Mouse (Mus musculus) kidney, postnatal 14 days (tissue): ENCODE data around the gene Mzf1.

Experiments
- DNase-seq: peaks from one replicate; pipeline ENCODE4 v3.0.0; 2022; ENCODE audit warnings: mixed read lengths

Gene Mzf1

GRCm38 (mm10) chr7:13034148-13034977 lies 20.2 kb downstream of the Mzf1 start, which contains the start of gene Chmp2a:
Chmp2a (minus strand) TSS chr7:13034807.
- peak; percentile 98 for DNase-seq

DNA sequence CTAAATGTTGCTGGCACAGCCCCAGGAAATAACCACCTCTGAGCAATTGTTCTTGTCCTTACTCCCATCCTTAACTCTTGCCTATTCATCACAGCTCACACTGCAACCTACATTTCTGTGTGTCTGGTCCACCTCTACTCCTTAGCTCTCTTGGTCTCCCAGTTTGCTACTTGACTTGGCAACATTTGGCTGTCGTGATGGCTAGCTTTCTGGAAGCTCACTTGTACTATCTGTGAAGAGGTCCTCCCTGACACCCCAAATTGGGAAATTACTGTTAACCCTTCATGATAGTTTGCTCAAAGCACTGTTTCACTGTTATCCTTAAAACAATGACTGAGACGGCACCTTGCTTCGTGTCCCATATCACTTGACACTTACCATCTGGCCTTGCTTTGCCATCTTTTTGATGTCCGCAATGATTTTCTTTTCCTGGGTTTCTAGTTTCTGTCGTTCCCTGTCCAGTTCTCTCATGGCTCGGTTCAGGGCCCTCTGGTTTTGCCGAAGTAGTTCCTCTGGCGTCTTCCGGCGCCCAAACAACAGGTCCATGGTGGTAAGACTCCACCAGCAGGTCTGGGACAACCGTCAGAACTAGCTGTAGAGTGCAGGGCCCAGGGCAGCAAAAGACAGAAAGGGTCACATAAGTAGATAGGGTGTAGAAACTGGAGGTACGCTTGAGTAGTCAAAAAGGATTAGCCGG lies 21.0 kb downstream of the Mzf1 start:
- no peak for DNase-seq

- DNase-seq = no peak
Observed at GRCm38 (mm10) chr7:13032541-13032940, 22.0 kb downstream of the Mzf1 start.

- DNase-seq = no peak
Observed at GRCm38 (mm10) chr7:13031983-13032382, 22.6 kb downstream of the Mzf1 start.

DNA sequence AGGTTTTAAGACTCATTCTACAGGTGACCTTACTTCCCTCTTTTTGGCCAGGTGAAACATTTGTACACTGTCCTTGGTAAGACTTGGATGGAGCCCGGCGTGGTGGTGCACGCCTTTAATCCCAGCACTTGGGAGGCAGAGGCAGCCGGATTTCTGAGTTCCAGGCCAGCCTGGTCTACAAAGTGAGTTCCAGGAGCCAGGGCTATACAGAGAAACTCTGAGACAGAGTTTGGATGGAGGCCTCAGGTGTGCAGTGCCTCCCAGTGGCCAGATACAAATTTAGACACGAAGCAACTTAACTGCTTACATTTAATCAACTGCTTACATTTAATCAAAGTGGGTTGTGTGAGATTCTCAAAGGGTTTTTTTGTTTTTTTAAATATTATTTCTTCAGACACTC lies 23.5 kb downstream of the Mzf1 start:
- DNase-seq = peak; percentile 38

- no peak for DNase-seq
Observed at GRCm38 (mm10) chr7:13028986-13029385, 25.6 kb downstream of the Mzf1 start.

DNA sequence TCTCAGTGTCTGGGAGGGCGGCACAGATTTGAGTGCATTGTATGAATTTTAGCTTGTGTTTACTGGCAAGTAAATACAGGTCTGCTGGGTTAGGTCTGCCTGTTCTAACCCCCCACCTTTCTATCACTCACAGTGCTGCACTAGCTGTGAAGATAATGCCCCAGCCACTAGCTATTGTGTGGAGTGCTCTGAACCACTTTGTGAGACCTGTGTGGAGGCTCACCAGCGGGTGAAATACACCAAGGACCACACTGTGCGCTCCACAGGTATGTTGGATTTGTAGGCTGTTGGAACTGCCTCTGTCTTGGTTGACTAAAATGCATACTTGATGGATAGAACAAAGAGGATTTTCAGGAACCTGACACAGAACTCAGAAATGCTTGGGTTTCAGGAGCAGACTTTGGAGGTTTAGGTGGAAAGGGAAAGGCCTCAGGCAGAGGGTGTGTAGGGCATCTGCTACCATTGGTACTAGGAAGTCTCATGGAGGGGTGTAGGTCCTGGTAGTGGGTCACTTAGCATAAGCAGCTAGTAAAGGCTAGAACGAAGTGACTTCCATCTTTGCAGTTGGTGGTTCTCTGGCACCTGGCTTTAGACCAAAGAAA lies 29.0 kb downstream of the Mzf1 start:
- no peak for DNase-seq

DNA sequence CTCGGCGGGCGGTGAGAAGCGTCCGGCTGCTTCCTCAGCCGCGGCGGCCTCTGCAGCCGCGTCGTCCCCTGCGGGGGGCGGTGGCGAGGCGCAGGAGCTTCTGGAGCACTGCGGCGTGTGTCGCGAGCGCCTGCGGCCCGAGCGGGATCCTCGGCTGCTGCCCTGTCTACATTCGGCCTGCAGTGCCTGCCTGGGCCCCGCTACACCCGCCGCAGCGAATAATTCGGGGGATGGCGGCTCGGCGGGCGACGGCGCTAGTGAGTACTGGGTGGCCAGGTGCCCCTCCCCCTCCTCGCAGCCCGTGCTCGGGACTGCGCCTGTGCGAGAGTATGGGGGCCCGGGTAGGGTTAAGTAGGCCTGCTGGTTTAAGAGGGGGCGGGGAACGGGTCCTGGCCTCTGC lies 29.8 kb downstream of the Mzf1 start:
- DNase-seq = peak; percentile 85

GRCm38 (mm10) chr7:13023928-13024731 lies 30.4 kb downstream of the Mzf1 start:
- DNase-seq = peak; percentile 96

- peak; percentile 87 for DNase-seq
Observed at GRCm38 (mm10) chr7:13022773-13023535, 31.6 kb downstream of the Mzf1 start.

GRCm38 (mm10) chr7:13015217-13015616 lies 39.3 kb downstream of the Mzf1 start:
- DNase-seq = no peak

GRCm38 (mm10) chr7:13014275-13014839 lies 40.2 kb downstream of the Mzf1 start:
- no peak for DNase-seq

DNA sequence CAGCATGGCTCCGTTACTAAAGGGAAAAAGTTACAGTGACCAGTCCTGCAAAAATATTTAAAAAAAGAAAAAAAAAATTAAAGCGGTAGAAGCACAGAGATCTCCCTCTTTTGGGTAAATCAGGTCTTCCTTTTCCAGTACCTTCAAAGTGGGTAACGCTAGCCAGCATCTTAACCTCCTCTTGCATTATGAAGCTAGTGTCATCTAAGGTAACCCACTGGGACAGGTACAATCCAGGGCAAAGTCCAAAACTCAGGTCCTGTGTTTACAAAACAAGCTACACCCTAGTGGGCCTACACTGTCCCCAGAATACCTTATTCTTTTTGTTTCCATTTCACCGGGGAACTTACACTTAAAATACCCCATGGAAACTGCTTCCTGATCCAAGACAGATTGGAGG lies 40.9 kb downstream of the Mzf1 start:
- no peak for DNase-seq

- no peak for DNase-seq
Observed at GRCm38 (mm10) chr7:13010005-13010908, 44.3 kb downstream of the Mzf1 start, which contains the start of gene Zbtb45. Zbtb45 (minus strand) TSS chr7:13010034.

- DNase-seq = peak; percentile 95
Observed at GRCm38 (mm10) chr7:13009143-13010004, 45.2 kb downstream of the Mzf1 start.

- DNase-seq = no peak
Observed at GRCm38 (mm10) chr7:13007341-13008092, 47.0 kb downstream of the Mzf1 start.

DNA sequence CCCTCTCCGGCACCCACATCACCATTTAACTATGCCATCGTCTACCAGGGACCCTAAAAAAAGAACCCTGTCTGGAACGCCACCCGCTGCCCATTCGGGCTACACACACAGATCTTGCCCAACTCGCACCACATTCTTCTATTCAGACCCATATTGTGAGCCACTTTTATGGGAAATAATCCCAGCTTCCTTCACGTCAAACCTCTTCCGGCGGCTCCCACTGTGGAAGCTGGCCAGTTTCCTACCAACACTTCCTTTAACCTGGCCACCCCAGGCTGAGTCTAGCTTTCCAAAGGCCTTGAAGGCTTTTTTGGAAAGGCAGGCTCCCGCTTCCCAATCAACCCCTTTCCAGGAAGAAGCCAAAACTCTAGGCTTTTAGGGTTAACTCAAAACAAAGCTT lies 48.0 kb downstream of the Mzf1 start:
- peak; percentile 42 for DNase-seq

DNA sequence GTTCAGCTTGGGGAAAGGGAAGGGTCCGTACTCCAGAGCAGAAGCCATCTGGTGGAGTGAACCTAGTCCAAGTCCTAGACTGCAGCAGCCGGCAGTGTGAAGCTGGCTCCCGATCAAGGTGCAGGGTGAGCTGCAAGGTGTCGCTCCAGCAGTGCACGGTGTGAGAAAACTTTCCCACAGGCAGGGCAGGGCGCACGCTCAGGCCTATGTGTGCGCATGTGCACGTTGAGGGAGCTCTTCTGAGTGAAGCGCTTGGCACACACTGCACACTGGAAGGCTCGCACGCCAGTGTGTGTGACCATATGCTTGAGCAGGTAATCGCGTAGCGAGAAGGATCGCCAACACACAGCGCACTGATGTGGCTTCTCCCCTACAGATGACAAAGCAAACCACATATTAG lies 48.6 kb downstream of the Mzf1 start:
- no peak for DNase-seq

GRCm38 (mm10) chr7:13003380-13003779 lies 51.2 kb downstream of the Mzf1 start:
- DNase-seq = no peak
